Mouse (Mus musculus) lung, postnatal 0 days (tissue): ENCODE results near the gene Gramd1a.

ENCODE experiments used
- CTCF ChIP-seq: IDR thresholded peaks from 2 replicates; pipeline ENCODE4 v1.5.1; 2016; ENCODE audit warnings: antibody characterized with exemption, mild to moderate bottlenecking
- EP300 ChIP-seq: IDR thresholded peaks from 2 replicates; pipeline ENCODE4 v1.6.1; 2016; ENCODE audit warnings: antibody characterized with exemption, mild to moderate bottlenecking, control low read depth

DNA sequence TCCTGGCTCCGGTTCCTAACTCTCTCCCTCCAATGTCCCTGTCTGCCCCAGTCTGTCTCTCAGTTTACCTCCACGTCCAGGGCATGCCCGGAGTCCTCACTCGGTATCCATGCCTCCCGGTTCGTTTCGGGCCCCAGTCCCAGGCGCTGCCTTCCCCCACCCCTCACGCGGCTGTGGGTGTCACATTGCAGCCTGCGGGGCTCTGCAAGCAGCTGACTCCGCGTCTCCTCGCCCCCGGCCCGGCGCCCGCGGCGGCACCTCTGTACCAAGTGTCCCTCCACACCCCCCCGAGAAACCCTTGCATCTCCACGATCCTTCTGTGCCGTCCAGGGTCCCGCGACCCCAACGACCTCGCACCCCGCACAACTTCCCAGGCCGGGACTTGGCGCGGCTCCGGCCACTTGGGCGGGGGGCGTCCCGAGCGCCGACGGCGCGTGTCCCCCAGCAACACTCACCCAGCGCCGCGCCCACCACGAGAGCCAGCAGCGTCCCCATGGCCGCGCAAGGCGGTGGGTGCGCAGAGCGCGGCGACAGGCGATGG lies 29.4 kb downstream of the Gramd1a start:
- no peak for TF ChIP-seq CTCF
- TF ChIP-seq EP300: no peak
